Mouse (Mus musculus): ENCODE results near the gene Svop. TPM values are rescaled to one million over a fixed set of nuclear protein-coding genes. Genes with fewer than 3 reads are reported as not detected.

Svop gene
- polyA plus RNA-seq, 1 experiment from 2014 or later = 0.30 TPM

DNA sequence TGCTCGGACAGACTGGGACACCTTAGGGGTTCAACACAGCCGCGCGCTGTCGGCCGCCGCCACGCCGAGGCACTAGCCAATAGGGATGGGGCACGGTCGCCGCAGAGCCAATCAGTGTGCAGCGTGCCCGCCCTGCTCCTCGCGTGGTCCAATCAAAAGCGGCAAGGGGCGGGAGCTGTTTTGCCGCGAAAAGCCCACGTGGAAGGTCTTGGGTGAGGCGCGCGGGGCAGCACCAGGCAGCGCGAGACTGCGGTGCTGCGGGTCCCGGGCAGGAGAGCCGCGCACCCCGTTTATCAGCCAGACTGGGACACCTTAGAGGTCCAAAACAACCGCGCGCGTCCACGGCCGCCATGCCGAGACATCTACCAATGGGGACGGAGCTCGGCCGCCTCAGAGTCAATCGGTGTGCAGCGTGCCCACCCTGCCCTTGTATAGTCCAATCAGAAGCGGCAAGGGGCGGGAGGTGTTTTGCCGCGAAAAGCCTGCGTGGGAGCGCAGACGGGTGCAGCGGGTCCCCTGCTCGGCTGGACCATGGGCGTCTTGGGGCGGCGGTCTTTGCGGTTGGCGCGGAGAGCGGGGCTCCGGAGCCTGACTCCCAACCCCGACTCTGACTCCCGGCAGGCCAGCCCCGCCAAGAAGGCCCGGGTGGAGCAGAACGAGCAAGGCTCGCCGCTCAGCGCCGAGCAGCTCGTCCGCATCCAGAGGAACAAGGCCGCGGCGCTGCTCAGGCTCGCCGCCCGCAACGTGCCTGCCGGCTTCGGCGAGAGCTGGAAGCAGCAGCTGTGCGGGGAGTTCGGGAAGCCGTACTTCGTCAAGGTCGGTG lies 39.5 kb upstream of the Svop start:
- peaks cover 20% of the 10 kb centered on the region for H3K4me1 ChIP-seq (replicated peaks; ENCODE audit: control insufficient read depth, insufficient read depth, low read length)
- H3K4me2 ChIP-seq (ENCODE audit: low read depth, low read length) = peak overlapping the region; percentile 99
- ATAC-seq (ENCODE audit: low read depth) = peak; percentile 97
- no peaks in the 10 kb centered on the region for H3K27me3 ChIP-seq (ENCODE audit: control insufficient read depth, insufficient read depth, low read depth, low read length)
- peak overlapping the region; percentile 31; the same call in 1 of the 2 replicates for H3K27ac ChIP-seq (ENCODE audit: low read length)
- H3K9ac ChIP-seq (ENCODE audit: low read length) = peak overlapping the region; percentile 70
- WGBS = under 1% methylated on average over 87 of the region's 87 CpGs
- H3K9me3 ChIP-seq (ENCODE audit: control insufficient read depth, low read length) = no peaks in the 10 kb centered on the region
- peak overlapping the region; percentile 82 for H3K4me3 ChIP-seq (ENCODE audit: low read length)
- H3K36me3 ChIP-seq (ENCODE audit: control insufficient read depth, insufficient read depth, low read length) = no peaks in the 10 kb centered on the region

DNA sequence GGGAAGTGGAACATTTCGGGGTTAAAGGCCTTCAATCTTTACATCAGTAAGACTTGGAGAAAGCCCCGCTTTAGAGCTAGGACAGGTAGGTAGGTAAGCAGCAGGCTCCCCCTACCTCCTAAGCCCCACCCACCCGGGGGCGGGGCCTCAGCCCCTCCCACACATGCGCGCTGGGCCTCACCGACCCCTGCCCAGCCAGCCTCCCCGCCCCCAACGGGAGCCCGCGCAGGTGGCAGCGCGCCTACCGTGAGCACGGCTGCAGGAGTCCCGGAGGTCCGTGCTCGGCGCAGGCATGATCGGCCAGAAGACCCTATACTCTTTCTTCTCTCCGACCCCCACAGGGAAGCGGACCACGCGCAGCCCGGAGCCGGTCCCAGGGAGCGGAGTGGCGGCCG lies 38.8 kb upstream of the Svop start, which contains the start of gene Ung:
Gene Ung (plus strand): TSS at position 176 of the 395 bp plus-strand sequence.
- H3K9ac ChIP-seq (ENCODE audit: low read length) = peak within 1 kb of the TSS; percentile 70
- under 1% methylated on average over 29 of the region's 29 CpGs for WGBS

DNA sequence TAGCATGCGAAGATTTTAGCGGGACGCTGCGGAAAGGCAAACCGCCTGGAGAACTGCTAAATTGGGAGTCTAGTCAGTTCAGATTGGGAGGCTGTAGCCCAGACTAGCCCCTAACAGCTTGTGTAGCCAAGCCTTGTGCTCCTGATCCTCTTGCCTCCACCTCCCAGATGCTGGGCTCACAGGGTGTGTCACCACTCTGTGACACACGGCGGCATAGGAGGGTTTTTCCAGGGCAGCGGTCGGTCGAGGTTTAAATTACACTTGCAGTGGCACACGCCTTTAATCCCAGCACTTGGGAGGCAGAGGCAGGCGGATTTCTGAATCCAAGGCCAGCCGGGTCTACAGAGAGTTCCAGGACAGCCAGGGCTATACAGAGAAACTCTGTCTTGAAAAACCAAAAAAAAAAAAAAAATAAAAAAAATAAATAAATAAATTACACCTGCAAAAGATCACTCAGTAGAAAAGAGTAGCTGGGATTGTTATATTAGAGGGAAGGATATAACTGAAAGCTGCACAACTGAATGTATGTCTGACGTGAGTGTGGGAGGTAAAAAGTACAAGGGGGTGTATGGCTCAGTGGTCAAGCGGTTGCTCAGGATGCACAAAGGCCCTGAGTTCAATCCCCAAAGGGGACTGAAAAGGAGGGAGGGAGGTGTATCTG lies 38.3 kb upstream of the Svop start:
- 75% methylated on average over 15 of the region's 15 CpGs for WGBS
- peak overlapping the region; percentile 82 for H3K4me3 ChIP-seq (ENCODE audit: low read length)

More for the DNA sequence above, 38.8 kb upstream of the Svop start, which contains the start of gene Ung:
- peaks cover 20% of the 10 kb centered on the region for H3K4me1 ChIP-seq (replicated peaks; ENCODE audit: control insufficient read depth, insufficient read depth, low read length)
- H3K4me2 ChIP-seq (ENCODE audit: low read depth, low read length) = peak within 1 kb of the TSS; percentile 99
- H3K4me3 ChIP-seq (ENCODE audit: low read length) = peak within 1 kb of the TSS; percentile 82
- H3K36me3 ChIP-seq (ENCODE audit: control insufficient read depth, insufficient read depth, low read length) = no peaks in the 10 kb centered on the region
- H3K27me3 ChIP-seq (ENCODE audit: control insufficient read depth, insufficient read depth, low read depth, low read length) = no peaks in the 10 kb centered on the region
- peak; percentile 32 for ATAC-seq (ENCODE audit: low read depth)
- H3K9me3 ChIP-seq (ENCODE audit: control insufficient read depth, low read length) = no peaks in the 10 kb centered on the region
- H3K27ac ChIP-seq (ENCODE audit: low read length) = peak within 1 kb of the TSS; percentile 31; the same call in 1 of the 2 replicates

DNA sequence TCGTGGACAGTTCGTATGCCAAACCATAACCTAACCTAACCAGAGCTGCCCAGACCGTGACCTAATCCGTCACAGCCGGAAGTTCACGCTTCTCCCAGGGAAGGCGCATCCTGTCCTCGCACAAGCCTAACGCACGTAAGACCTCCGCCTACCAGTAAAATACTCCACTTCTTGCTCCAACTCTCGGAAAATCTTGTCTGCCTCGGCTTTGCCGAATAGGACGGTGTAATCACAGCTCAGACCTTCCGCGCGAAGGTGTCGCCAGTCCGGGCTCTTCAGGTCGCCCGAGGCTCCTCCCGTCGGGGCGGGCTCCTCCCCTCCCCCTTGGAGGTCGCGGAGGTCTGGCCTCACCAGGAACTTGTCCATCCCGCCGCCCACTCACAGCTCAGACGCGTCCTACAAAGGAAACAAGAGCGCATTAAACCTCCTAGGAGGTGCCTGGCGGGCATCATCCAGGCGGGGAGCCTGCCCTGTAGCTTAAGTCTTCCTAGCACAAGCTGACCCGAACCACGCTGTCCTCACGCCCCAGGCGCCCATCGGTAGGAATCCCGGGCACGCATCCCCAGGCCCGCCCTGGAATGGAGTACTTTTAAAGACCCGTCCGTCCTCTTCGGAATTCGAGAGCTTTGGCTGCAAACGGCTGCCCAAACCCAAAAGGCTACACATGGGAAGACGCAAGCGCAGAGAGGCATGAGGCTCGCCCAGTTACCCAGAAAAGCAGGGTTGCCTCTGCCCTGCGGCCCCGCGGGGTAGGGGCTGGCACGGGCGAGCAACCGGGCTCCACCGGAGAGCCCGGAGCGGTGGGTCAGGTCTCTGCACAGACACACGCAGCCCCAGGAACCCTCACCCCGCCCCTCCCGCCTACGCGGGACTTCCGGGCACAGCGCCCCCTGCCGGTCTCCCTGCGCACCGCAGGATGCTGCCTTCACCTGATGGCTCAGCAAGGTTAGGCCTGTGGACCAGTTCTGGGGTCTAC lies 36.3 kb upstream of the Svop start, which contains the start of gene Alkbh2:
Gene Alkbh2 (minus strand): TSS at position 845 of the 976 bp plus-strand sequence.
- Histone ChIP-seq H3K4me1 (replicated peaks; ENCODE audit: control insufficient read depth, insufficient read depth, low read length) (peaks cover 14% of the 10 kb centered on the region), H3K9me3 (ENCODE audit: control insufficient read depth, low read length) (no peaks in the 10 kb centered on the region), H3K27me3 (ENCODE audit: control insufficient read depth, insufficient read depth, low read depth, low read length) (no peaks in the 10 kb centered on the region), H3K27ac (ENCODE audit: low read length) (peak within 1 kb of the TSS; percentile 80), H3K9ac (ENCODE audit: low read length) (peak within 1 kb of the TSS; percentile 80), H3K36me3 (ENCODE audit: control insufficient read depth, insufficient read depth, low read length) (peaks cover 10% of the 10 kb centered on the region), H3K4me2 (ENCODE audit: low read depth, low read length) (peak within 1 kb of the TSS; percentile 96), H3K4me3 (ENCODE audit: low read length) (peak within 1 kb of the TSS; percentile 71)
- peak; percentile 21 for ATAC-seq (ENCODE audit: low read depth)
- under 1% methylated on average over 68 of the region's 69 CpGs for WGBS

More for the DNA sequence above, 38.3 kb upstream of the Svop start:
- Histone ChIP-seq H3K9ac (ENCODE audit: low read length) (no peak overlapping the region; the same call in 1 of the 2 replicates), H3K4me1 (replicated peaks; ENCODE audit: control insufficient read depth, insufficient read depth, low read length) (peaks cover 20% of the 10 kb centered on the region), H3K36me3 (ENCODE audit: control insufficient read depth, insufficient read depth, low read length) (no peaks in the 10 kb centered on the region), H3K27me3 (ENCODE audit: control insufficient read depth, insufficient read depth, low read depth, low read length) (no peaks in the 10 kb centered on the region), H3K4me2 (ENCODE audit: low read depth, low read length) (peak overlapping the region; percentile 99), H3K9me3 (ENCODE audit: control insufficient read depth, low read length) (no peaks in the 10 kb centered on the region), H3K27ac (ENCODE audit: low read length) (no peak overlapping the region)
- ATAC-seq (ENCODE audit: low read depth) = no peak

DNA sequence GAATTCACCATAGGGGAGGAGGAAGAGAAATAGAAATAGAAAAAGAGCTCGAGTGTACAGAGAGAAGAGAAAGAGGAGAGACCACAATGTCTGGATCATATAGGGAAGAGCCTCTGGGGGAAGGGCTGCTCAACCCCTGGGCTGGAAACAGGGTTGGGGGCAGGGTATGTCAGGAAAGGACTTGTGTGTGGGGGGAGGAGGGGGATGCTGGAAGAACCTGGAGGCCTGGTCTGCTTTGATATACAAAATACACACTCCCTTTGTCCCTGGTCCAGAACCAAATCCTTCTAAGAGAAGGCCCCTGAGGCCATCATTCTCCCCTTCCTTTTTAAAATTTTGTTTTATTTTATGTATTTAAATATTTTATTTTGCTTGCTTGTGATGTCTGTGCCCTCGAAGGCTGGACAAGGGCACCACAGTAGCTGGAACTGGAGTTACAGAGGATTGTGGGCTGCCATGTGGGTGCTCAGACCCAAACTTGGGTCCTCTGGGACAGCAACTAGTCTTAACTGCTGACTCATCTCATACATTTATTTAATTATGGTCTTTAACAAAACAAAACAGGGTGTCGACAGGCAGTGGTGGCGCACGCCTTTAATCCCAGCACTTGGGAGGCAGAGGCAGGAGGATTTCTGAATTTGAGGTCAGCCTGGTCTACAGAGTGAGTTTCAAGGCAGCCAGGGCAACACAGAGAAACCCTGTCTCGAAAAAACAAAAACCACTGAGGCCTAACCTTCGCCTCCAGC lies 35.3 kb upstream of the Svop start:
- Histone ChIP-seq H3K4me3 (ENCODE audit: low read length) (peak overlapping the region; percentile 71), H3K4me1 (replicated peaks; ENCODE audit: control insufficient read depth, insufficient read depth, low read length) (peaks cover 6% of the 10 kb centered on the region), H3K9ac (ENCODE audit: low read length) (no peak overlapping the region), H3K27me3 (ENCODE audit: control insufficient read depth, insufficient read depth, low read depth, low read length) (no peaks in the 10 kb centered on the region), H3K36me3 (ENCODE audit: control insufficient read depth, insufficient read depth, low read length) (peaks cover 17% of the 10 kb centered on the region), H3K9me3 (ENCODE audit: control insufficient read depth, low read length) (no peaks in the 10 kb centered on the region), H3K27ac (ENCODE audit: low read length) (no peak overlapping the region), H3K4me2 (ENCODE audit: low read depth, low read length) (peak overlapping the region; percentile 96)
- no peak for ATAC-seq (ENCODE audit: low read depth)
- 87% methylated on average over 7 of the region's 7 CpGs for WGBS

DNA sequence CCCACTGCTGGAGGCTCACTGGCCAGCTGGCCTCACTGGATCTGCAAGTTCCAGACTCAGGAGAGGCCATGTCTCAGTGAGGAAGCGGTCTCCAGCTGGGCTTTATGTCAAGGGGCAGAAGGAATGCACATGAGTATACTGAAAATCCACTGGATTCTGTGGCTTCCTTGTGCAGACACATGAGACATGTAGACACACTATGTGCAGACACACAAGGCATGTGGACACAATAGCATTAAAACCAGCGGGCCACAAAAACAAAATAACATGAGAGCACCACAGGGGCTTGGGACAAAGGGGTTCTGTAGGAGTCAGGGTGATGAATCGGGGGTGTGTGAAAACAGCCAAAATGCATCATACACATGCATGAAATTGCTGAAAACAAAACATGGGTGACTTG lies 34.6 kb upstream of the Svop start:
- H3K4me1 ChIP-seq (replicated peaks; ENCODE audit: control insufficient read depth, insufficient read depth, low read length) = peaks cover 5% of the 10 kb centered on the region; the same call in 1 of the 2 replicates
- no peaks in the 10 kb centered on the region for H3K27me3 ChIP-seq (ENCODE audit: control insufficient read depth, insufficient read depth, low read depth, low read length)
- no peak overlapping the region for H3K4me3 ChIP-seq (ENCODE audit: low read length)
- H3K36me3 ChIP-seq (ENCODE audit: control insufficient read depth, insufficient read depth, low read length) = peaks cover 20% of the 10 kb centered on the region
- H3K9ac ChIP-seq (ENCODE audit: low read length) = no peak overlapping the region
- H3K9me3 ChIP-seq (ENCODE audit: control insufficient read depth, low read length) = no peaks in the 10 kb centered on the region
- ATAC-seq (ENCODE audit: low read depth) = no peak
- no peak overlapping the region for H3K27ac ChIP-seq (ENCODE audit: low read length)
- 91% methylated on average over 3 of the region's 3 CpGs for WGBS
- H3K4me2 ChIP-seq (ENCODE audit: low read depth, low read length) = no peak overlapping the region

DNA sequence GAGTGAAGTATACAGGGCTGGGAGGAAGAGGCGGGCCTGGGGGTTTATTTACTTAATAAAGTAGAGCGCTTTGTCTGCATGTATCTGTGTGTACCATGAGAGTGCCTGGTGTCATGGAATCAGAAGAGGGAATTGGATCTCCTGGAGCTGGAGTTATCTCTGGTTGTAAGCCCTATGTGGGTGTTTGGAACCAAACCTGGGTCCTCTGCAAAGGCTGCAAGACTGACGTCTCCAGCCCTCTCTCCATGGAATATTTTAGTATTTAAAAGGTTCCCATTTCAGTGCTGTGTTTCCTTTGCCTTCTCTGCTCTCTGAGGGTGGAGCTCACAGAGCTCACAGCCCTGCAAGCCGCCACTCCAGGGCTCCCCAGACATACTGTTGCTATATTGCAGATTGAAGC lies 28.4 kb upstream of the Svop start:
- no peaks in the 10 kb centered on the region for H3K4me1 ChIP-seq (replicated peaks; ENCODE audit: control insufficient read depth, insufficient read depth, low read length)
- ATAC-seq (ENCODE audit: low read depth) = no peak

DNA sequence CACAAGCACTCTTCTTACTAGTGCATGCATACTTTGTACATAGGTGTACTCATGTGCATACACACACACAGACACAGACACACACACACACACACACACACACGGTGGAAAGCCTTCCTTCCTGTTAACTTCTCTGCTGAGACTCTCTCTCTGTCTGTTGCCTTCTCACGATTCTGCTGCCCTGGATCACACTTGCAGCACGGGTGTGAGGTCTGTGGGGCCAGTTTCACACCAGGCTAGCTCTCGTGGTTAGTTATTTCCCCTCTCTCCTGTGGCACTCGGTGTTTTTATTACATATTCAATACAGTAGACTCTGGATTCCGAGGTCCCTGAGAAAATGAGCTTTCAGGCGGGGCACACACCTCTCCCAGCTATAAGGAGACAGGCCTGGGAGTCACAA lies 25.2 kb upstream of the Svop start:
- no peak overlapping the region for H3K4me3 ChIP-seq (ENCODE audit: low read length)
- ATAC-seq (ENCODE audit: low read depth) = no peak
- H3K36me3 ChIP-seq (ENCODE audit: control insufficient read depth, insufficient read depth, low read length) = peaks cover 21% of the 10 kb centered on the region
- H3K4me1 ChIP-seq (replicated peaks; ENCODE audit: control insufficient read depth, insufficient read depth, low read length) = no peaks in the 10 kb centered on the region
- no peak overlapping the region for H3K9ac ChIP-seq (ENCODE audit: low read length)
- no peaks in the 10 kb centered on the region for H3K9me3 ChIP-seq (ENCODE audit: control insufficient read depth, low read length)
- H3K27ac ChIP-seq (ENCODE audit: low read length) = no peak overlapping the region
- H3K4me2 ChIP-seq (ENCODE audit: low read depth, low read length) = no peak overlapping the region
- no peaks in the 10 kb centered on the region for H3K27me3 ChIP-seq (ENCODE audit: control insufficient read depth, insufficient read depth, low read depth, low read length)
- 78% methylated on average over 7 of the region's 7 CpGs for WGBS

More for the DNA sequence above, 28.4 kb upstream of the Svop start:
- Histone ChIP-seq H3K4me2 (ENCODE audit: low read depth, low read length) (no peak overlapping the region), H3K36me3 (ENCODE audit: control insufficient read depth, insufficient read depth, low read length) (peaks cover 32% of the 10 kb centered on the region), H3K27me3 (ENCODE audit: control insufficient read depth, insufficient read depth, low read depth, low read length) (no peaks in the 10 kb centered on the region), H3K9ac (ENCODE audit: low read length) (no peak overlapping the region), H3K4me3 (ENCODE audit: low read length) (no peak overlapping the region), H3K9me3 (ENCODE audit: control insufficient read depth, low read length) (no peaks in the 10 kb centered on the region), H3K27ac (ENCODE audit: low read length) (no peak overlapping the region)
- 78% methylated on average over 4 of the region's 4 CpGs for WGBS
